Mouse (Mus musculus): ENCODE results near the gene Mageb5.
"Not testable (repeated sequence)": the region's sequence is repeated elsewhere in the genome, so short reads cannot be mapped to it uniquely, and the experiment has no call there.

The Mageb5 gene

DNA sequence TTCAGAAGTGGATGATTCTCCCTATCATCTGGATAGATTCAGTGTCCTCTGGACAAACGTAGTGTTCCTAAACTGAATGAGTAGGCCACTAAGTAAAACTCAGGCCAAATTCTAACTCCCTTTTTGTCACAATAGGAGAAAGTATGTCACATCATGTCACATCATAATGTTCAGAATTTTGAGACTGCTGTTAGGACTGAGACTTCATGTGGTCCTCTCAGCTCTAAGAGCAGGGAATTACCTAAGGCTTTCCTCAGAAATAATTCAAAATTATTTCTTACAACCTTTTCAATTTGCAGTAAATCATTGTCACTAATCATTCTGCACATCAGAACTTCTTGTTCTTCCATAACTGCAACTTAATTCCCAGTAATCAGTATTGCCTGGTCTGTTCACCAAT is at the start of gene Mageb5:
Mageb5 (minus strand) TSS at position 101 of the 400 bp plus-strand sequence.
- DNase-seq (ENCODE audit: extremely low read depth, insufficient read length, low spot score): not testable (repeated sequence)

DNA sequence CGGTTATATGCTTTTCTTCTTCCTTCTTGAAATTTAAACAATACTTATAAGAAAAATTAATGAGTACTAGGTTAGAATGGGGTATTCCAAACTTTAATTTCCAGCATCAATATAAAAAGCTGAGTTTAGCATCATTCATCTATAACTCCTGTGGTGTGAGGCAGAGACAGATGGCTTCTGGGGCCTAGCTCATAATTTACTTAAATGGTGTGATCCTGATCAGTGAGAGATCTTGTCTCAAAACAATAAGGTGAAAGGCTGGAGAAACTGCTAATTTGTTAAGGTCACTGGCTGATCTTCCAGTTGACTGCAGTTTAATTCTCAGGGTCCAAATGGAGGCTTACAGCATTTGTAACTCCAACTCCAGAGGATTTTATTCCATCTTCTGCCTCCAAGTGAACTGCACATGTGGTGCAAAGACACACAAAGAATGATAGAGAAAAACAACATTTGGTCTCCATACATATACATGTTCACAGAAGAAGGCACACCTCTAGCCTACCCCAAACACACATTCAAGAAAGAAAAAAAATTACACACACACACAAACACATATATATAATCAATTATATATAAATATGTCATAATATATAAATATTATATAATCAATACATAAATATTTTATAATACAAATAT is 23.1 kb downstream of the Mageb5 start:
- not testable (repeated sequence) for DNase-seq (ENCODE audit: extremely low read depth, insufficient read length, low spot score)
